Mouse (Mus musculus) C3H10T1/2 (cell line): ENCODE data around the gene Glis1. TPM values are rescaled to one million over a fixed set of nuclear protein-coding genes. Genes with fewer than 3 reads are reported as not detected.

ENCODE experiments used
- polyA plus RNA-seq, 2 experiments: library from polyadenylated mRNA; unstranded; fragments of >200 nt; fragmentation: generic; extraction: Trizol; gene quantifications; one replicate each; pipeline ENCODE4 v1.2.1; 2012; ENCODE audit warnings: missing spikeins in 2 of 2

The Glis1 gene
- 10 to 100 TPM in 1 of 2 experiments, 1 to 10 TPM in 1; 1.5 to 44.2 TPM for polyA plus RNA-seq

DNA sequence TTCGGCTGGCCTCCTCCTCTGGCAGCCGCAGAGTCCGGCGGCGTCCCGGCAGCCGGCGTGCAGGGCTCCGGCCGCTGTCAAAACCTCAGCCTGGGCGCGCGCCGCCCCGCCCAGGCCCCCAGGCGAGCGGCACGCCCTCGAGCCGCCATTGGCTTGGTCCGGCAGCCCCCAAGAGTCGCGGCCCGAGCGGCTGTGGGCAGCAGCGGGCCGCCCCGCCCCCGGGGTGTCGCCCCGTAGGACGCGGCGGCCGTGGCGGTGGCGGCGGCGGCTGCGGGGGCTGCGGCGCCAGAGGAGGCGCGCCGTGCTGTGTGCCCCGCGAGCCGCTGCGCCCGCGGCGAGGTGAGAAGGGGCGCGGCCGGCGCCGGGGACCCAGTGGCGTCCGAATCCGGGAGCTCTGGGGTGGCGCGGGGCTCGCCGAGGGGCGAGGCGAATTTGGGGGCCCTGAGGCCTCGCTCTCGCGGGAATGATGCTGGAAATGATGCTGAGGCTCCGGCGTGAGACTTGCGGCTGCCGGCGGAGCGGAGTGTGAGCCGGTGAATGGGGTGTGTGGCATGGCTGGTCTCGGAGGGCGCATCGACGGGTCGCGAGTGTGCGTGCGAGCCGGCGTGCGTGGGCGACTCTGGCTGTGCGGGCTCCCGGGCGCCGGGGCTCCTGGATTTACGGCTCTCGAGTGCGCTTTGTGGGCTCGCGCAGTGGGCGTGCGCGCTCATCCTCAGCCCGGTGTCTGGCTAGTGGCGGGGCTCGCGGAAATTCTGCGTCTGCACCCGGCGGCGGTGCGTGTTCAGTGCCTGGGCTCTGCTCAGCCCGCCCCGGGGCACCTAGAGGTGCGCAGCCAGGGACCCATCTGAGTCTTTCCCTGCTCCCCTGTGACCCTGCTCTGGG is at the start of gene Glis1:
TSS of gene Glis1 (plus strand) at position 236 of the 882 bp plus-strand sequence.

GRCm38 (mm10) chr4:107684130-107684529 is 249.7 kb downstream of the Glis1 start, which contains the start of gene Dmrtb1:
Dmrtb1 (minus strand) TSS chr4:107684230.

Other genes starting within 250 kb of the Glis1 start
- gene Ldlrad1, start 225.4 kb upstream of the Glis1 start, polyA plus RNA-seq: under 1 TPM in 1 of 2 experiments, not detected in 1; 0.09 TPM
- 10 to 100 TPM; 21.2 to 61.8 TPM for gene Lrrc42, start 181.1 kb upstream of the Glis1 start, polyA plus RNA-seq
- 10 to 100 TPM in 1 of 2 experiments, 1 to 10 TPM in 1; 6.2 to 47.3 TPM for gene Hspb11, start 181.0 kb upstream of the Glis1 start, polyA plus RNA-seq
- not detected for gene Dio1, start 127.4 kb upstream of the Glis1 start, polyA plus RNA-seq
- gene Yipf1, start 120.2 kb upstream of the Glis1 start, polyA plus RNA-seq: 10 to 100 TPM; 60.9 to 61.5 TPM
- gene Ndc1, start 66.8 kb upstream of the Glis1 start, polyA plus RNA-seq: 10 to 100 TPM in 1 of 2 experiments, 1 to 10 TPM in 1; 7.7 to 15.9 TPM
- gene Dmrtb1, start 249.6 kb downstream of the Glis1 start, polyA plus RNA-seq: under 1 TPM; 0.02 to 0.31 TPM